Mouse (Mus musculus): ENCODE data around the gene Mtf1. TPM values are rescaled to one million over a fixed set of nuclear protein-coding genes. Genes with fewer than 3 reads are reported as not detected.

The Mtf1 gene
- 7.0 and 15.5 TPM in 2 replicates for total RNA-seq (2014; rRNA removed)
- polyA plus RNA-seq (2015; fragmentation: Nextera tagmentation; extraction: Ambion mirVana): 22.1 and 24.7 TPM in 2 replicates

DNA sequence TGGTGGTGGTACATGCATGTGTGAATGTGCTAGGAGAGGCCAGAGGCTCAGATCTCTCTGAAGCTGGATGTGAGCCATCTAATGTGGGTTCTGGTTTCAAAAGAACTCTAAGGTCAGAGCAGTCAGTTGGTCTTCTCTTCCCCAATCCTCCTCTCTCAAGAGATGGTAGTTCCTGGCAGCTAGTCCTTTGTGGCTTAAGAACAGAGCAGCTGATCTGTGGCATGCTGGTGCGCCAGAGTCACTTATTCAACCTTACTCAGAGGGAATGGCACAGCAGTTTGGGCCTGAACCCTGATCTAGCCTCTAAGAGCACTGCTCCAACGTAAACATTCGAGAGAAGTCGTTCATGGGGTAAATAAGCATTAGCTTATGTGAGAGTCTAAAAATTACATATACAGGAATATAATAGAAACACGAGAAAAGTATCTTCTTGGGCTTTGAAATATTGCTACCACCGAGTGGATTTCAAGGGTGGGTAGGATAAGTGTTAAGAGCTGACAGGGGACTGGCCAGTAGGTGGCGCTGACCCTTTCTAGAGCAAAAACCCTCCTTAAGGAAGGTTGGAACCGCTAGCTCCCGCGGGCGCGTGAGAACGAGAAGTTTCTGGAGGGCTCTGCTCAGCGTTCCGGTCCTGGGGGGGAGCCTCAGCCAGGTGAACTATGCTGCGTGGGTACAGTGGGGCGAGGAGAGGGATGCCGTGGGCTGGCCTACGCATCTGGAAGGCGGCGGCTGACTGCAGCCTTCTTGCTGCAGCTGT lies at the start of gene Mtf1:
TSS of gene Mtf1 (plus strand) at position 553 of the 757 bp plus-strand sequence.
- Histone ChIP-seq H3K4me2 (ENCODE audit: low read depth, low read length, poor library complexity, severe bottlenecking) (peak within 1 kb of the TSS; percentile 89), H3K9me3 (ENCODE audit: low read length) (no peaks in the 10 kb centered on the region), H3K36me3 (ENCODE audit: insufficient read depth, low read length) (peaks cover 29% of the 10 kb centered on the region), H3K27me3 (ENCODE audit: insufficient read depth, low read length) (no peaks in the 10 kb centered on the region), H3K4me3 (ENCODE audit: low read depth, low read length) (peak within 1 kb of the TSS; percentile 81), H3K9ac (replicated peaks; ENCODE audit: low read length, poor library complexity, severe bottlenecking) (peak within 1 kb of the TSS; percentile 73), H3K4me1 (ENCODE audit: insufficient read depth, low read length) (no peaks in the 10 kb centered on the region; the same call in 1 of the 2 replicates), H3K27ac (ENCODE audit: low read depth, low read length) (peak within 1 kb of the TSS; percentile 76)
- ATAC-seq (ENCODE audit: low FRiP score) (peak; percentile 84), DNase-seq (ENCODE audit: low spot score) (peak; percentile 96)
- TF ChIP-seq CTCF (IDR thresholded peaks at IDR 0.05): peak; percentile 90
- WGBS: 2% methylated on average over 21 of the region's 21 CpGs

DNA sequence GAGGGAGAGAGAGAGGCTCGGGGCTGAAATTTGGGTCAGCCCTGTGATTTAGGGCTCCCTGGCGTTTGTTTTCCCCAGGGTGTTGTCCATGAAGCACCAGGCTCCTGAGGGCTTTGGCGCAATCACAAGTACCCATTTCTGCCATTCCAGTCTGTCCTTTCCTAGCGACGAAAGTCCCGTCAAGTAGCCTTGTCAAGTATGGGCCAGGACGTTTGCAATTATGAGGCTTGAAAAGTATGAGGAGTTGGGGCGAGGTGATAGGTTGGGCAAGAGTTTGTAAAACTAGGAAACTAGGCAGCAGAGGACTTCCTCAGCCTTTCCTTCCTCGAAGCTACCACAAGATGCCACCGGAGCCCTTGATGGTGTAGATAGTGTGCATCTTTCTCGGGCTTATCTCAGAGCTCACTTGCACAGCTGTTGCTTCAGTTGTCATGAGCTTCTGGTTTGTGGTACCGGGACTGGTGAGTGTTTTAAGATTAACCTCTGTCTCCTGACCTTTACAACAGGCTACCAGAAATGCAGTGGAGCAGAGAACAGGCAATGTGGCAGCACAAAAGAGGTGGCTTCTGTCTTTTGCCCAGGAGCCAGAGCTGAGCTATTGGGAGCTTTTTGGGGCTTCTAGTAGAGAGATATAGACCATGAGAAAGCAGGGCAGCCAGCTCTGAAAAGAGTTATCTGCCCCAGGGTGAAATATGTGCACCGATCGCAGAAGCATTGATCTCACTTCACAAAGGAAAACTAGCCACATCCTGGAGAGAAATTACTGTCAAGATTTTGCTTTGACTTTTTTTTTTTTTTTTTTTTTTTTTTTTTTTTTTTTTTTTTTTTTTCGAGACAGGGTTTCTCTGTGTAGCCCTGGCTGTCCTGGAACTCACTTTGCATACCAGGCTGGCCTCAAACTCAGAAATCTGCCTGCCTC lies 49.4 kb upstream of the Mtf1 start:
- H3K27me3 ChIP-seq (ENCODE audit: insufficient read depth, low read length): no peaks in the 10 kb centered on the region
- H3K4me3 ChIP-seq (ENCODE audit: low read depth, low read length): peak overlapping the region; percentile 69
- H3K9ac ChIP-seq (replicated peaks; ENCODE audit: low read length, poor library complexity, severe bottlenecking): peak overlapping the region; percentile 66
- DNase-seq (ENCODE audit: low spot score) (no peak), ATAC-seq (ENCODE audit: low FRiP score) (no peak)
- no peak overlapping the region for H3K27ac ChIP-seq (ENCODE audit: low read depth, low read length)
- 18% methylated on average over 15 of the region's 15 CpGs for WGBS
- TF ChIP-seq CTCF (IDR thresholded peaks at IDR 0.05): no peak
- peaks cover 7% of the 10 kb centered on the region for H3K36me3 ChIP-seq (ENCODE audit: insufficient read depth, low read length)
- no peaks in the 10 kb centered on the region for H3K4me1 ChIP-seq (ENCODE audit: insufficient read depth, low read length)
- H3K4me2 ChIP-seq (ENCODE audit: low read depth, low read length, poor library complexity, severe bottlenecking): peak overlapping the region; percentile 97
- H3K9me3 ChIP-seq (ENCODE audit: low read length): no peaks in the 10 kb centered on the region

DNA sequence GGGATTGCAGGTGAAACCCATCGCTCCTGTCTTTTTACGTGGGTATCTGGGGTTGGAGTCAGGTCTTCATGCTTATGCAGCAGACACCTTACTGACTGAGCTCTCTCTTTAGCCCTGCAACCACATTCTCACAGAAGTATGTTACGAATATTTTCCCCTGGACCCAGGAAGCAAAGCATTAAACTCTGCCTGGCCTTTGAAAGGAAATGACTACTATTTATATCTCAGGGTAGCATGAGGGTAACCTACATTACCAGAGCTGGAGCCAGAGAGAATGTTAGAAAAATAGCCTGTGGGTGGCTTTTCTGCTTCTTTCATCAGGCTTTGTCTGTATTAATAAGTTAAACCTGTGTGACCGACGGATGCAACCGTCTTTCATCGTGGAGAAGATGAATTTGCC lies 46.4 kb upstream of the Mtf1 start:
- no peak for ATAC-seq (ENCODE audit: low FRiP score)
- no peak overlapping the region for H3K9ac ChIP-seq (replicated peaks; ENCODE audit: low read length, poor library complexity, severe bottlenecking)
- no peak overlapping the region for H3K4me3 ChIP-seq (ENCODE audit: low read depth, low read length)
- no peak overlapping the region for H3K27ac ChIP-seq (ENCODE audit: low read depth, low read length)
- no peaks in the 10 kb centered on the region for H3K9me3 ChIP-seq (ENCODE audit: low read length)
- DNase-seq (ENCODE audit: low spot score): no peak
- H3K4me2 ChIP-seq (ENCODE audit: low read depth, low read length, poor library complexity, severe bottlenecking): no peak overlapping the region
- 0 out of 2 replicates have a peak, but pooled peaks cover 2% of the 10 kb centered on the region for H3K36me3 ChIP-seq (ENCODE audit: insufficient read depth, low read length)
- 55% methylated on average over 7 of the region's 7 CpGs for WGBS
- no peaks in the 10 kb centered on the region for H3K4me1 ChIP-seq (ENCODE audit: insufficient read depth, low read length)
- H3K27me3 ChIP-seq (ENCODE audit: insufficient read depth, low read length): no peaks in the 10 kb centered on the region
- no peak for TF ChIP-seq CTCF (IDR thresholded peaks at IDR 0.05)

DNA sequence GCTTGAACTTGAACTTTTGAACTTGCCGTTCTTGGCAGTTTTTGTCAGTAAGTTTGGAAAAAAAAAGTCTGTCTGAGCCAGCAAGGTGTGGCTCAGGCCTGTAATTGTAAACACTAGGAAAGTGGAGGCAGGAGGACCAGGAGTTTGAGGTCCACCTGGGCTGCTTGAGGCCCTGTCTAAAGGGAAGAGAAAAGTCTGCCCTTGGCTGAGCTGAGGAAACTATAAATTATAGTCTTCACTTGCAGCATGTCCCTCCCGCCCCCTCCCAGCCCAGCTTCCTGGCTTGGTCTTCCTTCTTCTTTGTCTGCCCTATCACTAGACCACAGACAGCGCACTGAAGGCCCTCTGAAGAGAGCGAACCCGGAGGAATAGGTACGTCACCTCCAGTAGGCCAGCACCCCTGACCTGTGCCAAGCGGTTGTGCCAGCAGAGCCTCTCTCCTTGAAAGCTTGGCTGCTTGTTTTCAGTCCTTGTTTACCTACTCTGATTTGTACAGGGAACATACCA lies 42.5 kb upstream of the Mtf1 start:
- ATAC-seq (ENCODE audit: low FRiP score) (no peak), DNase-seq (ENCODE audit: low spot score) (no peak)
- no peak overlapping the region for H3K4me3 ChIP-seq (ENCODE audit: low read depth, low read length)
- 0 out of 2 replicates have a peak, but pooled peaks cover 2% of the 10 kb centered on the region for H3K36me3 ChIP-seq (ENCODE audit: insufficient read depth, low read length)
- H3K9ac ChIP-seq (replicated peaks; ENCODE audit: low read length, poor library complexity, severe bottlenecking): no peak overlapping the region
- no peaks in the 10 kb centered on the region for H3K27me3 ChIP-seq (ENCODE audit: insufficient read depth, low read length)
- no peak overlapping the region for H3K27ac ChIP-seq (ENCODE audit: low read depth, low read length)
- TF ChIP-seq CTCF (IDR thresholded peaks at IDR 0.05): no peak
- H3K4me1 ChIP-seq (ENCODE audit: insufficient read depth, low read length): no peaks in the 10 kb centered on the region
- H3K4me2 ChIP-seq (ENCODE audit: low read depth, low read length, poor library complexity, severe bottlenecking): no peak overlapping the region
- no peaks in the 10 kb centered on the region for H3K9me3 ChIP-seq (ENCODE audit: low read length)
- 93% methylated on average over 7 of the region's 7 CpGs for WGBS

DNA sequence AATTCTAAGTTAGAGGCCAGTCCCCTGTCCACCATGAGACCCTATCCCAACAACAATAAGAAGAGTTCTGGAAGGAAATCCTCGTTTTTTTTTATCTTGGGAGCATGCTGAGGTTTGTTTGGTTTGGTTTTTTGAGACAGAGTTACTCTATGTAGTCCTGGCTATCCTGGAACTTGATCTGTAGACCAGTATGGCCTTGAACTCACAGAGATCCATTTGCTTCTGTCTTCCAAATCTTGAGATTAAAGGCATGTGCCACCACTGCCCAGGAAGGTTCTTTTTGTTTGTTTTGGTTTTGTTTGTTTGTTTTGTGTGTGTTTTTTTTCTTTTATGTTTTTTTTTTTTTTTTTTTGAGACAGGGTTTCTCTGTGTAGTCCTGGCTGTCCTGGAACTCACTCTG lies 40.7 kb upstream of the Mtf1 start:
- Histone ChIP-seq H3K4me3 (ENCODE audit: low read depth, low read length) (no peak overlapping the region), H3K9ac (replicated peaks; ENCODE audit: low read length, poor library complexity, severe bottlenecking) (no peak overlapping the region), H3K4me2 (ENCODE audit: low read depth, low read length, poor library complexity, severe bottlenecking) (no peak overlapping the region), H3K27ac (ENCODE audit: low read depth, low read length) (no peak overlapping the region), H3K9me3 (ENCODE audit: low read length) (no peaks in the 10 kb centered on the region), H3K27me3 (ENCODE audit: insufficient read depth, low read length) (no peaks in the 10 kb centered on the region), H3K4me1 (ENCODE audit: insufficient read depth, low read length) (no peaks in the 10 kb centered on the region), H3K36me3 (ENCODE audit: insufficient read depth, low read length) (0 out of 2 replicates have a peak, but pooled peaks cover 2% of the 10 kb centered on the region)
- no peak for DNase-seq (ENCODE audit: low spot score)
- WGBS: 67% methylated on average over 1 of the region's 1 CpGs
- TF ChIP-seq CTCF (IDR thresholded peaks at IDR 0.05): no peak
- ATAC-seq (ENCODE audit: low FRiP score): no peak
